Mouse (Mus musculus) frontal cortex, postnatal 10 days (tissue): ENCODE data around the gene Tmem205.

ENCODE experiments used
- DNase-seq, 2 experiments: peaks; one replicate each; pipeline ENCODE4 v3.0.0; 2022; ENCODE audit warnings: low spot score in 2 of 2, mixed read lengths in 1 of 2

Gene Tmem205

DNA sequence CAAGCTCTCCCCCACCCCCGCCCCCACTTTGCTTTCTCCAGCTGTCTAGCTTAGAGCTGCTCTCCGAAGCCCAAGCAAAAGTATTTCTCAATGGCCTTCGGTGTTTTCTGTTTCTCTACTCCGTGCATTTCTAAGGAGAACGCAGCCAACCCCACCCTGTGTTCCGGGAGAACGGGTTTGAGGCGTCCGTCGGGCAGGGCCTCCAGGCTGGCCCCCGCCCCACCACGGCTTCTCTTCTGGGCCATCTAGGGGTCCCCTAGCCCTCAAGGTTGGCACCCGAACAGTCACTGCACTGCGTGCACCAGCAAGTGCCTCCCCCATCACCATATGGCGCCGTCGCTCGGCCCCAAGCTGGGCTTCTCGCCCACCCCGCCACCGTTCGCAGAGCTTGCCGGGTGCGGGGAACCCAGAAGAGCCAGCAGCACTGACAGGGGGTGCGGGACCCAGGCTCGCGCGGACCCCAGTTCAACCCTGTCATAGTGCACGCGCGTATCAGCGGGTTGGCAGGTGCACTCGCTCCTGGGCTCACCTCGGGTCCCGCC, 9.8 kb downstream of the Tmem205 start:
- peak; percentile 64 to 74 for DNase-seq

DNA sequence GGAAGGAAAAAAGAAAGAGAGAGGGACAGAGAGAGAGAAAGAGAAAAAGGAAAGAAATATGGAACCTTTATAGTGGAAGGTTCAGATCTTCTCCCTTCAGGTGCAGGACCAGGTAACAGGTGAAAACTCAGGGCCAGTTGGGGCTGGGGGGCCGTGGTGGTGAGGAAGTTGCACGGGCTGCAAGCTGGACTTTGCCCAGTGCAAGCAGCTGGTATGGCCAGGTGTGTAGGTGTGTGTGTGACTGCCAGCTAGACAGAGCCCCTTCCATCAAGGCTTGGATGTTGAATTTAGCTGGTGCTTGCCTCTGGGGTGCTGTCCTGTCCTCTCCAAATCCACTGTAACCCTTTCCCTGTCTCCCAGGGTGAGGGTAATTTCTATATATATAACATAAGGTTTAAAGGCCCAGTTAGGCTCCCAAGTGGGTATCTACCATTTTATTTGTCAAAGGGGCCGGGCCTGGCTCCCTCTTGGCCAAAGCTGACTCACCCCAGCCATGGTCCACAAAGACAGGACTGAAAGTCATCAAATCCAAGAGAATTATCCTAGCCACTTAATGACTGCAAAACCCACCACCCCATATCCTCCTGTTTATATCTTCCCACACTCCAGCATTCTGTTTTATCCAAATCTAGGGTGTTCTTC, 10.4 kb downstream of the Tmem205 start:
- no peak for DNase-seq

DNA sequence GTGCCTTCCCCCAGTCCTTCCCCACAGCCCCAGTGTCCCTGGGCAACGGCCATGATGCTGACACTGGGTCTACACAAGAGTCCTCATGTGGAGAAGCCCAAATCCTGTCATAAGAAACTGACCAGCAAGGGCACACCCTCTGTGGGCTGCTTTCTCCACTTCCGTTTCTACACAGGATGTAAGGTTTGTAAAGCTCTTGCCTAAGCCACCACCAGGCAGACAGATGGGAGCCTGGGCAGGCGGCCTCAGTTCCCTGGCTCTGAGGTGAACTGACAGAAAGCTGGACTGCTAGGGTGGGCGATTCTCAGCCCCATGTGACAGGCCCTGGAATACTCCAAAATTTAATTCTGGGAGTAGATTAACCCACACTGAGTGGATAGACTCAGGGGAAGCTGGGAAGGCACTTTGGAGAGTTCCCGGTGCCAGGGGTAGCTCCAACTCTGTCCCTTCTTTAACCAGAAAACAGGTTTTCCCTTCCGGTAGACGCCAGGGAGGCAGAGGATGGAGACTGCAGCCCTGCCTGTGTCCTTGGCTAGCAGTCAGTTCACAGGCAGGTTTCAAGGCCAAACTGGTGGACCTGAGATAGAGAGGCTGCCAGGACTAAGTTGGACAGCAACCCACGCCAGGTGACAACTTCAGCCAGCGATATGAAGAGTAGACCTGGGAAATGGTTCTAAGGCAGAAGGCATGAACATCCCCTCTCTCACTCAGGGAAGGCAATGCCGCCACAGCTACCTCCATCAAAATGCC, 17.7 kb downstream of the Tmem205 start:
- no peak for DNase-seq

DNA sequence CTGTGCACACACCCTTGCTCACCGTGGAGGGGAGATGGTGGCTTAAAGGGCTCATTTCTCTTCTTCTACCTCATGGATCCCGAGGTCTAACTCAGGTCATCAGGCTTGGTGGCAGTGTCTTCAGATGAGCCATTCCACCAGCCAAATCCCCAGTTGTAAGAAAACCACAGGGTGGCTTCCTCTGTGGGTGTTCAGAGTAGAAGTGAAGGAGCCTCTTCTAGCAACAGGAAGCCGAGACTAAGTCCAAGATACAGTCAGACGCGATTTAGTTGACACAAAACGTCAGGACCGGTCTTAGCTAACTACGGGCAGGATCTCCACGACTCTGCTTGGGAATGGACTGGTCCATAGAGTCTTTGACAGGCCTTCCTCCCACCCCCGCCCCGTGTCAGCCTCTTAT, 19.1 kb downstream of the Tmem205 start:
- no peak for DNase-seq

DNA sequence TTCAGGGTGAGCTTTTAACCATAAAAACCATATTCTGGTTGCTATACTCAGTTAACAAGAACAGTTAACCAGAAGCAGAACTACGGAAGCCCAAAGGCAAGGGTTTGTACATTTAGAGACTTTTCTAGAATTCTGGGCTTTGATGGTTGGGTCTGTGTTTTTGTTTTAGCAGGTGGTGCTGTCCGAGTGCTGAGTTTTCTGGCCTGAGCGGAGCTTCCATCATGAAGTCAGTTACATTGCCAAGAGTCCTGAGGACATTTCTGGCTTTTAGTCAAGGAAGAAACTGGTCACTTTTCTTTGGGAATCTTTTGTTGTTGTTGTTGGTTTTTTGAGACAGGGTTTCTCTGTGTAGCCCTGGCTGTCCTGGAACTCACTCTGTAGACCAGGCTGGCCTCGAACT, 23.3 kb downstream of the Tmem205 start:
- DNase-seq: no peak

DNA sequence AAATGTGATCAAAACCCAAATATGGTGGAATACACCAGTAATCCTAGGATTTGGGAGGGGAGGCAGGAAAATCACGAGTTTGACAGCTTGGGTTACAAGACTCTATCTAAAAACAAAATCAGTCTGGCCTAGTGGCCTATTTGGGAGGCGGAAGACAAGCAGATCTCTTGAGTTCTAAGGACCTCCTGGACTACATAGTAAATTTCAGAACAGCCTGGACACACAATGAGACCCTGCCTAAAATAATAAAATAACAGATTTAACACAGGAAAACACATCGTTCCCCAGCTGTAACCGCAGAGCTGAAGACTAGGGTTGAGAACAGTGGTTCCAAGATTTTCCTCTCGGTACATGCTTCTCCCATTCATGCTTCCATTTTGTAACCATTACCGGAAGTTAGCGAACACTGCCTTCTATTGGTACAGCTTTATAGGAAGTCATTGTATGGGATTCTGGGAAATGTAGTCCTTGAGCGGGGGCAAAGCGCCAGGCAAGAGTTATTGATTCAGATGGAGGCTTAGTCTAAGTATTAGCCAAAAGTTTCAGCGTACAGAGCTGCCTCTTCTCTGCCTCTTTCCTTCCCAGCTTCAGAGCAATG, 26.0 kb downstream of the Tmem205 start:
- DNase-seq: peak in 1 of 2 experiments; percentile 59

DNA sequence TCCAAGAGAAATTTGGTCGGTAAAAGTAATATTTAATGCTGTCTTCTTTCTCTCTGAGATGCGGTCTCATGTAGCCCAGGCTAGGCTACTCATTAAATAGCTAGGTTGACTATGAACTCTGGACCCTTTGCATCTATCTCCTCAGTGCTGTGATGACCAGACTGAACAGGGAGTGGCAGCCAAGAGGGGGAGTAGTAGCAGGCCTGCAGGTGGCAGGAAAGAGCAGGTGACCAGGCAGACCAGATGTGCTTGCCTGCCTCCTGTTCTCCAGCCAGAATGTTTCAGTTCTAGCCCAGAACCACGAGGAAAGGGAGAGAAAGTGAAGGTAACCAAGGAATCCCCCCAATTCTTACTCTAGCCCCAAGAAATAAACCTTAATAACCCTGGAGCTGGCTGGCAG, 38.1 kb downstream of the Tmem205 start:
- DNase-seq: no peak

DNA sequence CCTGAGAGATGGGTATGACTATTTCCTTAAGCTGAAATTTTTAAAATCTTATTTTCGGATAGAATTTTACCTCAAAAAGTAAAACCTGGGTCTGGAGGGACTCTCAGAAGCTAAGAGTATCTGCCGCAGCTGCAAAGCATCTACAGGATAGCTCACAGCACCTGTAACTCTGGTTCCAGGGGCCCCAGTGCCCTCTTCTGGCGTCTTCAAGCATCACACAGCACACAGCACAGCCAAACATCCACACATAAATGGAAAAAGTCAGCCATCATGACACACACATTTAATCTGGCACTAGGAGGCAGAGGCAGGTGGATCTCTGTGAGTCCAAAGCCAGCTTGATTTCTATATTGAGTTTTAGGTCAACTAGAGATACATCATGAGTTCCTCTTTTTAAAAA, 50.8 kb downstream of the Tmem205 start:
- DNase-seq: no peak

DNA sequence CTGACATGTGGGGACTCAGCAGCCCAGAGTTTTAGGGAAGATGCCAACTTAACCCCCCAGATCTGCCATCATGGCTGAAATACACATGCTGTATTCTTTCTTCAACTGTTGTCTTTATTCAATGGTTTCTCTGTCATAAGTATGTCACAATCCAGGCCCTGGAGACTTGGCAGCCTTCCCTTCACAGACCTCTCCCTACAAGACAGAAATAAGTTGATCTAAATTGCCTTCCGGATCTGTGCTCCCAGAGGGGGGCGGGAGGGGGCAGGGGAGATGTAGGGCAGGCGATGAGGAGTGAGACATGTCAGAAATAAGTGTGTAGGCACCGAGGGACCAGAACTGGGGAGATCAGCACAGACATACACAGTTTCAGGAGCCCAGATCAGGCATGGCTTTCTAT, 55.2 kb downstream of the Tmem205 start:
- DNase-seq: no peak
